Mouse (Mus musculus): Measurements from ENCODE around the gene Tbl1xr1. TPM values are rescaled to one million over a fixed set of nuclear protein-coding genes. Genes with fewer than 3 reads are reported as not detected.
A peak's percentile ranks its signal among the peaks of the same experiment; 100 is the strongest.

Tbl1xr1 gene
- 5.6 and 6.9 TPM in 2 replicates for polyA plus RNA-seq (2015; fragmentation: Nextera tagmentation; extraction: Ambion mirVana)

DNA sequence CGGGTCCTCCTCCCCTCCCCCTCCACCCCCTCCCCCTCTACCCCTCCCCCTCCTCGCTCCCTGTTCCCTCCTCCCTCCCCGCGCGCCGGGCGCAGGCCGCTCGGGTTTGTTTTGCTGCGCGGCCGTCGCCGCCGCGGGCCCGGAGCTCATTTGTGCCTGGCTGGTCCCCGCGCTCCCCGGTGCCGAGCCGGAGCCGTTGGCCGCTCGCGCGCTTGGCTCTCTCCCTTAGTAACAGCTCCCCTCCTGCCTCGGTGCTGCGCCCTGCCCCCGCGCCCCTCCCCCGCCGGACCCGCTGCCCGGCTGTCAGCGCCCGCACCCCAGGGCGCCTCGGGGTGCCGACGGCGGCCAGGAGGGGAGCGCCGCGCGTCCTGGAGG, at the start of gene Tbl1xr1:
Tbl1xr1 (plus strand) TSS at position 92 of the 375 bp plus-strand sequence.
- Histone ChIP-seq H3K9ac (ENCODE audit: low read depth, low read length) (peak within 1 kb of the TSS; percentile 87), H3K36me3 (ENCODE audit: control insufficient read depth, insufficient read depth) (no peaks in the 10 kb centered on the region), H3K9me3 (replicated peaks; ENCODE audit: control insufficient read depth, low read length) (no peaks in the 10 kb centered on the region), H3K27ac (ENCODE audit: low read length) (peak within 1 kb of the TSS; percentile 93), H3K27me3 (ENCODE audit: control insufficient read depth, insufficient read depth, low read depth, low read length) (no peaks in the 10 kb centered on the region), H3K4me3 (ENCODE audit: low read depth, low read length) (peak within 1 kb of the TSS; percentile 85), H3K4me2 (ENCODE audit: low read depth, low read length) (peak within 1 kb of the TSS; percentile 78), H3K4me1 (ENCODE audit: control insufficient read depth, low read depth, low read length) (peaks cover 28% of the 10 kb centered on the region)
- under 1% methylated on average over 31 of the region's 46 CpGs for WGBS (ENCODE audit: insufficient replicate concordance)
- peak; percentile 75 for ATAC-seq (ENCODE audit: low read depth)

GRCm38 (mm10) chr3:22038004-22038403, 38.4 kb upstream of the Tbl1xr1 start:
- Histone ChIP-seq H3K4me3 (ENCODE audit: low read depth, low read length) (no peak overlapping the region), H3K9ac (ENCODE audit: low read depth, low read length) (no peak overlapping the region), H3K27me3 (ENCODE audit: control insufficient read depth, insufficient read depth, low read depth, low read length) (no peaks in the 10 kb centered on the region), H3K4me2 (ENCODE audit: low read depth, low read length) (no peak overlapping the region), H3K36me3 (ENCODE audit: control insufficient read depth, insufficient read depth) (no peaks in the 10 kb centered on the region), H3K4me1 (ENCODE audit: control insufficient read depth, low read depth, low read length) (no peaks in the 10 kb centered on the region), H3K27ac (ENCODE audit: low read length) (no peak overlapping the region), H3K9me3 (replicated peaks; ENCODE audit: control insufficient read depth, low read length) (no peaks in the 10 kb centered on the region)
- no peak for ATAC-seq (ENCODE audit: low read depth)
- WGBS (ENCODE audit: insufficient replicate concordance): 77% methylated on average over 4 of the region's 4 CpGs

GRCm38 (mm10) chr3:22039036-22039795, 37.2 kb upstream of the Tbl1xr1 start:
- WGBS (ENCODE audit: insufficient replicate concordance): 71% methylated on average over 8 of the region's 8 CpGs
- no peak for ATAC-seq (ENCODE audit: low read depth)
- Histone ChIP-seq H3K4me1 (ENCODE audit: control insufficient read depth, low read depth, low read length) (no peaks in the 10 kb centered on the region), H3K9ac (ENCODE audit: low read depth, low read length) (no peak overlapping the region), H3K9me3 (replicated peaks; ENCODE audit: control insufficient read depth, low read length) (no peaks in the 10 kb centered on the region; the same call in 1 of the 2 replicates), H3K4me3 (ENCODE audit: low read depth, low read length) (no peak overlapping the region), H3K36me3 (ENCODE audit: control insufficient read depth, insufficient read depth) (no peaks in the 10 kb centered on the region), H3K27ac (ENCODE audit: low read length) (no peak overlapping the region), H3K27me3 (ENCODE audit: control insufficient read depth, insufficient read depth, low read depth, low read length) (no peaks in the 10 kb centered on the region), H3K4me2 (ENCODE audit: low read depth, low read length) (no peak overlapping the region)

DNA sequence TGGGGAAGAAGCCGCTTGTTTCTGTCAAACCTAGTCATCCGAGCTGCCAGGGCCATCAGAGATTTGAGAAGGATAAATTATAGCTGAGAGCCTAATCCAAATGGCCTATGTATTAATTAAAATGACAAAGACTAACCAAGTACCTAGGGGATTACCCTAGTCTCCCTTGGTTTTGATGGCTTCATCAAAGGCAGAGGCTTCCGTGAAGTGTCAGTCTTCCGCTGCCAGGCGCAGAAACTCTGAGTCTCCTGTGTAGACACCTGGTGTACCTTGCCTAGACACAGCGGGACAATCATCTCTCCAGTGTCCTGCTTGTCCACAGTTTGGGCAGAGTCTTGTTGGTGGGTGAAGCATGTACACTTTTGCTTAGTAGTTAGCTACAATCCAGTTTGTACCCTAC, 35.8 kb upstream of the Tbl1xr1 start:
- ATAC-seq (ENCODE audit: low read depth): no peak
- Histone ChIP-seq H3K36me3 (ENCODE audit: control insufficient read depth, insufficient read depth) (no peaks in the 10 kb centered on the region), H3K9me3 (replicated peaks; ENCODE audit: control insufficient read depth, low read length) (no peaks in the 10 kb centered on the region; the same call in none of the 2 replicates), H3K27me3 (ENCODE audit: control insufficient read depth, insufficient read depth, low read depth, low read length) (no peaks in the 10 kb centered on the region), H3K27ac (ENCODE audit: low read length) (no peak overlapping the region), H3K9ac (ENCODE audit: low read depth, low read length) (no peak overlapping the region), H3K4me1 (ENCODE audit: control insufficient read depth, low read depth, low read length) (no peaks in the 10 kb centered on the region), H3K4me3 (ENCODE audit: low read depth, low read length) (no peak overlapping the region), H3K4me2 (ENCODE audit: low read depth, low read length) (no peak overlapping the region)
- 76% methylated on average over 6 of the region's 6 CpGs for WGBS (ENCODE audit: insufficient replicate concordance)

DNA sequence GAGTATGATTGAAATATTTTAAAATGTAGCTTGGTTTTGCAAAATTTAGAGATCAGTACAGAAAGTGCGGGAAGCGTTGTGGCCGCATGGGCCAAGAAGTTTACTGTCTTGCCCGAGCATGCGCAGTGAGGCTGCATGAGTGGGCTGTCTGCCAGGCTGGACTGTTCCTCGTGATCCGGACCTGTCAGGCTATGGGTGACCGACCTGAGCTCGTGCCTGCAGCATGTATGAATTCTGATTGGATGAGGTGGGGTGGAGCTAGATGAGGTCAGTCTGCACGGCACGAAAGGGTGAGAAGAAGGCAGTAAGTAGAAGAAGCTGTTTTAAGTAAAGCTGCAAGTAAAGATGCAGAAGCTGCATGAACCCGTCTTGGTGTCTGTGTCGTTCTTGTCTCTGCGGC, 29.2 kb upstream of the Tbl1xr1 start:
- no peaks in the 10 kb centered on the region for H3K36me3 ChIP-seq (ENCODE audit: control insufficient read depth, insufficient read depth)
- ATAC-seq (ENCODE audit: low read depth): no peak
- WGBS (ENCODE audit: insufficient replicate concordance): 81% methylated on average over 14 of the region's 14 CpGs
- H3K4me2 ChIP-seq (ENCODE audit: low read depth, low read length): no peak overlapping the region
- H3K9ac ChIP-seq (ENCODE audit: low read depth, low read length): no peak overlapping the region
- no peaks in the 10 kb centered on the region for H3K4me1 ChIP-seq (ENCODE audit: control insufficient read depth, low read depth, low read length)
- no peak overlapping the region for H3K4me3 ChIP-seq (ENCODE audit: low read depth, low read length)
- H3K27me3 ChIP-seq (ENCODE audit: control insufficient read depth, insufficient read depth, low read depth, low read length): no peaks in the 10 kb centered on the region
- H3K9me3 ChIP-seq (replicated peaks; ENCODE audit: control insufficient read depth, low read length): no peaks in the 10 kb centered on the region; the same call in none of the 2 replicates
- H3K27ac ChIP-seq (ENCODE audit: low read length): no peak overlapping the region

DNA sequence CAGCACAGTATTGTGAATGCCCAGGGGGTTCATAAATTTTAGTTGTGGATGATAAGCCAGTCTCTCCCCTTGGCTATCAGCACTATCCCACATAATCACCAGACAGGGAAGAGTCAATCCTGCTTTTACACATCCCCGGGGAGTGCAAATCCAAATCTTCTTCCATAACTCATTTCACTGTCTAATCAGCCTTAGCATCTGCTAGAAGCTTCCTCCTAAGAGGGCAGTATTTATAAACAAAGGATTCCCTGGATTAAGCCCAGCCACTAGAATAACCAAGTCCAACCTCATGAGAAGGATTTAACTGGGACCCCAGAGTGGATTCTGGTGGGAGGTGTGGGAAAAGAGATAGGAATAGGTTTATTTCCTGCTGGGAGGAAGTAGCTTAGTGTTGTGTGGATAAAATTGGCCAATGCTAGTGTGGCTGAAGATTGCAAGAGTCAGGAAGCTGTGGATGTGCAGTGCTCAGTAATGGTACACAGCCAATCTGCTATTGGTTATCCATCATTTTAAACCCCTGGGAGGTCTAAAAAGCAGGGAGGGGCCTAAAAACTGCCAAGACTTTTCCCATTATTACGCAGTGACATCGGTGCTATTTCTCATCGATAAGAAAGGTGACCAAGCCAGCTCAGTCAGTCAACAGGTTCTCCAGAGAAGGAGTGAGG, 19.7 kb upstream of the Tbl1xr1 start:
- no peaks in the 10 kb centered on the region for H3K4me1 ChIP-seq (ENCODE audit: control insufficient read depth, low read depth, low read length)
- no peaks in the 10 kb centered on the region for H3K27me3 ChIP-seq (ENCODE audit: control insufficient read depth, insufficient read depth, low read depth, low read length)
- no peak overlapping the region for H3K4me2 ChIP-seq (ENCODE audit: low read depth, low read length)
- no peaks in the 10 kb centered on the region; the same call in 1 of the 2 replicates for H3K9me3 ChIP-seq (replicated peaks; ENCODE audit: control insufficient read depth, low read length)
- H3K9ac ChIP-seq (ENCODE audit: low read depth, low read length): no peak overlapping the region
- no peak for ATAC-seq (ENCODE audit: low read depth)
- H3K4me3 ChIP-seq (ENCODE audit: low read depth, low read length): no peak overlapping the region
- 69% methylated on average over 4 of the region's 4 CpGs for WGBS (ENCODE audit: insufficient replicate concordance)
- no peaks in the 10 kb centered on the region for H3K36me3 ChIP-seq (ENCODE audit: control insufficient read depth, insufficient read depth)
- H3K27ac ChIP-seq (ENCODE audit: low read length): no peak overlapping the region

- H3K4me3 ChIP-seq (ENCODE audit: low read depth, low read length): no peak overlapping the region
- H3K27ac ChIP-seq (ENCODE audit: low read length): no peak overlapping the region
- no peaks in the 10 kb centered on the region for H3K36me3 ChIP-seq (ENCODE audit: control insufficient read depth, insufficient read depth)
- no peaks in the 10 kb centered on the region; the same call in 1 of the 2 replicates for H3K9me3 ChIP-seq (replicated peaks; ENCODE audit: control insufficient read depth, low read length)
- no peaks in the 10 kb centered on the region for H3K27me3 ChIP-seq (ENCODE audit: control insufficient read depth, insufficient read depth, low read depth, low read length)
- H3K4me2 ChIP-seq (ENCODE audit: low read depth, low read length): no peak overlapping the region
- no peaks in the 10 kb centered on the region for H3K4me1 ChIP-seq (ENCODE audit: control insufficient read depth, low read depth, low read length)
- ATAC-seq (ENCODE audit: low read depth): no peak
- H3K9ac ChIP-seq (ENCODE audit: low read depth, low read length): no peak overlapping the region
- WGBS (ENCODE audit: insufficient replicate concordance): 57% methylated on average over 7 of the region's 7 CpGs
Measured at GRCm38 (mm10) chr3:22058206-22058804, 18.1 kb upstream of the Tbl1xr1 start.

DNA sequence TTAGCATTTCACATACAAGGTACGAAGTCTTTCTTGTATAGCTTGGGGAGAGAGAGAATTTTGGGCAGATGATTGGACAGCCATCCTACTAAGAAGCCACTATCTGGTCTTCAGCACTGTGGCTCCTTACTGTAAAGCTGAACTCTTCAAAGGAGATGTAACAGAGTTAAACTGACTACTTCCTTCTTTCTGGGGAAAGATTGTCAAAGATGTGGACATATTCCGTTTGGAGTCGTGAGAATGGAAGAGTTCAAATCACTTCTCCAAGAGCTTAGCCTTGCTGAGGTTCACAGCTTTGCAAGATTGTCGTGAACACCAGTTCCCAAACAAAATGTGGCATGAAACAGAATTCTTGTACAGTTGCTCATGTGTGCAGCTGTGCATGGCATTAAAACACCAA, 15.3 kb upstream of the Tbl1xr1 start:
- H3K27me3 ChIP-seq (ENCODE audit: control insufficient read depth, insufficient read depth, low read depth, low read length): no peaks in the 10 kb centered on the region
- WGBS (ENCODE audit: insufficient replicate concordance): 55% methylated on average over 4 of the region's 4 CpGs

DNA sequence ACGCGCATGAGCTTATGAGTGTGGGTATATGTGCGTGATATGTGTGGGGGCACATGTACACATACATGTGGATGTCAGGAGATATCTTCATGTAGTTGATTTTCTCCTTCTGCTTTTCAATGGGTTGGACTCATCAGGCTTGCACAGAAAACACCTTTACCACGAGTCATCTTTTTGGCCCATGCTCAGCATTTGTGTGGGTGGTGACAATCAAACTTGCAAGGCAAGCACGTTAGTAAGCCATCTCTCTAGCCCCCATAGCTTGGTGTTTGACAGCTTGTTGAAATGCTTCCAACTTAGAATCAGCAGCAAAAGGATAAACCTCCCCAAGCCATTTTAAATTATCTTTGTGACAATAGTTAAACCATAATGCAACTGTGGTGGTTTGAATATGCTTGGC, 7.8 kb upstream of the Tbl1xr1 start:
- Histone ChIP-seq H3K4me2 (ENCODE audit: low read depth, low read length) (no peak overlapping the region), H3K4me1 (ENCODE audit: control insufficient read depth, low read depth, low read length) (no peaks in the 10 kb centered on the region; the same call in none of the 2 replicates), H3K27me3 (ENCODE audit: control insufficient read depth, insufficient read depth, low read depth, low read length) (no peaks in the 10 kb centered on the region), H3K4me3 (ENCODE audit: low read depth, low read length) (no peak overlapping the region), H3K9me3 (replicated peaks; ENCODE audit: control insufficient read depth, low read length) (no peaks in the 10 kb centered on the region), H3K9ac (ENCODE audit: low read depth, low read length) (no peak overlapping the region), H3K36me3 (ENCODE audit: control insufficient read depth, insufficient read depth) (no peaks in the 10 kb centered on the region), H3K27ac (ENCODE audit: low read length) (no peak overlapping the region)
- 75% methylated on average over 5 of the region's 5 CpGs for WGBS (ENCODE audit: insufficient replicate concordance)
- no peak for ATAC-seq (ENCODE audit: low read depth)

More for the DNA sequence above, 15.3 kb upstream of the Tbl1xr1 start:
- Histone ChIP-seq H3K4me2 (ENCODE audit: low read depth, low read length) (no peak overlapping the region), H3K9ac (ENCODE audit: low read depth, low read length) (no peak overlapping the region), H3K27ac (ENCODE audit: low read length) (no peak overlapping the region), H3K4me3 (ENCODE audit: low read depth, low read length) (no peak overlapping the region), H3K4me1 (ENCODE audit: control insufficient read depth, low read depth, low read length) (no peaks in the 10 kb centered on the region), H3K9me3 (replicated peaks; ENCODE audit: control insufficient read depth, low read length) (no peaks in the 10 kb centered on the region), H3K36me3 (ENCODE audit: control insufficient read depth, insufficient read depth) (no peaks in the 10 kb centered on the region)
- ATAC-seq (ENCODE audit: low read depth): no peak
